Mouse (Mus musculus) hindbrain, embryonic 11.5 days (tissue): ENCODE data around the gene Gypa. TPM values are rescaled to one million over a fixed set of nuclear protein-coding genes. Genes with fewer than 3 reads are reported as not detected.

Experiments used
- ATAC-seq: fragments of 200-750 bp; cut with Nextera tagmentation; 2 replicates; pipeline ENCODE4 v1.8.0; 2017; ENCODE audit warnings: mild to moderate bottlenecking, moderate TSS enrichment, moderate library complexity; ENCODE audit not compliant: low FRiP score
- DNase-seq: peaks from one replicate; pipeline ENCODE4 v3.0.0-alpha.2; 2015; ENCODE audit warnings: low spot score
- H3K27ac ChIP-seq: fragments of 300-500 bp; sonication (generic); 2 replicates; pipeline ENCODE4 v1.5.1; 2014; ENCODE audit warnings: mild to moderate bottlenecking, low read depth, low read length
- H3K27me3 ChIP-seq: fragments of 300-500 bp; sonication (generic); 2 replicates; pipeline ENCODE4 v1.6.1; 2014; ENCODE audit warnings: mild to moderate bottlenecking, low read length, moderate library complexity, mixed read lengths; ENCODE audit not compliant: control insufficient read depth, insufficient read depth
- H3K36me3 ChIP-seq: fragments of 300-500 bp; sonication (generic); 2 replicates; pipeline ENCODE4 v1.6.1; 2014; ENCODE audit warnings: mild to moderate bottlenecking, low read length, moderate library complexity, mixed read lengths; ENCODE audit not compliant: control insufficient read depth, insufficient read depth
- H3K4me1 ChIP-seq: fragments of 300-500 bp; sonication (generic); replicated peaks from 2 replicates; pipeline ENCODE4 v1.6.1; 2014; ENCODE audit warnings: low read length, mixed read lengths; ENCODE audit not compliant: control insufficient read depth, insufficient read depth
- H3K4me2 ChIP-seq: fragments of 300-500 bp; sonication (generic); replicated peaks from 2 replicates; pipeline ENCODE4 v1.6.1; 2014; ENCODE audit warnings: mild to moderate bottlenecking, low read depth, low read length
- H3K4me3 ChIP-seq: fragments of 300-500 bp; sonication (generic); 2 replicates; pipeline ENCODE4 v1.5.1; 2014; ENCODE audit warnings: low read depth, low read length
- H3K9ac ChIP-seq: fragments of 300-500 bp; sonication (generic); 2 replicates; pipeline ENCODE4 v1.6.1; 2014; ENCODE audit warnings: low read depth, low read length
- H3K9me3 ChIP-seq: fragments of 300-500 bp; sonication (generic); 2 replicates; pipeline ENCODE4 v1.6.1; 2016; ENCODE audit warnings: low read length; ENCODE audit not compliant: control insufficient read depth
- WGBS: fragments of 180-500 bp; shearing (Covaris S2); extraction: QIAGEN DNeasy Blood & Tissue Kit; methylation state at CpG from one replicate; pipeline ENCODE4 v1.1.7; 2014; 5-methylcytosine and 5-hydroxymethylcytosine counted together
- polyA plus RNA-seq: library from polyadenylated mRNA; unstranded; fragments of >200 nt; fragmentation: Nextera tagmentation; extraction: Ambion mirVana; gene quantifications from 2 replicates; pipeline ENCODE4 v1.2.1, GENCODE M21; 2014

The Gypa gene
- polyA plus RNA-seq, 1 experiment from 2014 or later, result 14.7 TPM

- no peak overlapping the region for H3K9ac ChIP-seq
- no peak overlapping the region for H3K4me3 ChIP-seq
- H3K4me1 ChIP-seq, result no peaks in the 10 kb centered on the region
- H3K4me2 ChIP-seq, result no peak overlapping the region
- H3K27me3 ChIP-seq, result no peaks in the 10 kb centered on the region
- DNase-seq (no peak), ATAC-seq (no peak)
- 95% methylated on average over 3 of the region's 3 CpGs for WGBS
- H3K27ac ChIP-seq, result no peak overlapping the region
- H3K9me3 ChIP-seq, result no peaks in the 10 kb centered on the region
- H3K36me3 ChIP-seq, result no peaks in the 10 kb centered on the region
Measured at GRCm38 (mm10) chr8:80500773-80501172, 7.2 kb downstream of the Gypa start.

- 79% methylated on average over 6 of the region's 6 CpGs for WGBS
- no peak for ATAC-seq
- no peaks in the 10 kb centered on the region for H3K9me3 ChIP-seq
Measured at GRCm38 (mm10) chr8:80501283-80501682, 7.7 kb downstream of the Gypa start.

GRCm38 (mm10) chr8:80526382-80527355 is 33.1 kb downstream of the Gypa start:
- Histone ChIP-seq H3K4me2 (no peak overlapping the region), H3K4me3 (no peak overlapping the region), H3K4me1 (no peaks in the 10 kb centered on the region), H3K9me3 (no peaks in the 10 kb centered on the region), H3K27me3 (no peaks in the 10 kb centered on the region), H3K36me3 (no peaks in the 10 kb centered on the region), H3K27ac (no peak overlapping the region), H3K9ac (no peak overlapping the region)
- no peak for ATAC-seq
- DNase-seq, result no peak
- WGBS, result 87% methylated on average over 5 of the region's 5 CpGs

More at GRCm38 (mm10) chr8:80501283-80501682, 7.7 kb downstream of the Gypa start:
- no peaks in the 10 kb centered on the region for H3K36me3 ChIP-seq
- no peak for DNase-seq
- H3K4me3 ChIP-seq, result no peak overlapping the region
- H3K4me1 ChIP-seq, result no peaks in the 10 kb centered on the region
- H3K9ac ChIP-seq, result no peak overlapping the region
- no peak overlapping the region for H3K4me2 ChIP-seq
- H3K27me3 ChIP-seq, result no peaks in the 10 kb centered on the region
- H3K27ac ChIP-seq, result no peak overlapping the region

GRCm38 (mm10) chr8:80541836-80542235 is 48.3 kb downstream of the Gypa start:
- Histone ChIP-seq H3K4me3 (no peak overlapping the region), H3K4me1 (no peaks in the 10 kb centered on the region), H3K9me3 (no peaks in the 10 kb centered on the region), H3K9ac (no peak overlapping the region), H3K36me3 (no peaks in the 10 kb centered on the region), H3K27me3 (no peaks in the 10 kb centered on the region), H3K27ac (no peak overlapping the region), H3K4me2 (no peak overlapping the region)
- whole genome bisulfite sequencing, result 86% methylated on average over 3 of the region's 3 CpGs
- DNase-seq (peak; percentile 20), ATAC-seq (no peak)

- no peaks in the 10 kb centered on the region for H3K4me1 ChIP-seq
- no peak overlapping the region for H3K4me3 ChIP-seq
- H3K36me3 ChIP-seq, result no peaks in the 10 kb centered on the region
- H3K27ac ChIP-seq, result no peak overlapping the region
- H3K27me3 ChIP-seq, result no peaks in the 10 kb centered on the region
- H3K9ac ChIP-seq, result no peak overlapping the region
- ATAC-seq (no peak), DNase-seq (no peak)
- no peak overlapping the region for H3K4me2 ChIP-seq
- H3K9me3 ChIP-seq, result no peaks in the 10 kb centered on the region
Measured at GRCm38 (mm10) chr8:80550436-80550835, 56.9 kb downstream of the Gypa start.

GRCm38 (mm10) chr8:80551303-80551702 is 57.7 kb downstream of the Gypa start:
- Histone ChIP-seq H3K4me1 (no peaks in the 10 kb centered on the region), H3K27me3 (no peaks in the 10 kb centered on the region), H3K27ac (no peak overlapping the region), H3K9ac (no peak overlapping the region), H3K4me3 (no peak overlapping the region), H3K9me3 (no peaks in the 10 kb centered on the region), H3K4me2 (no peak overlapping the region), H3K36me3 (no peaks in the 10 kb centered on the region)
- no peak for DNase-seq
- ATAC-seq, result no peak
- 63% methylated on average over 3 of the region's 3 CpGs for WGBS

GRCm38 (mm10) chr8:80554991-80555390 is 61.4 kb downstream of the Gypa start:
- 83% methylated on average over 2 of the region's 2 CpGs for whole genome bisulfite sequencing
- H3K4me2 ChIP-seq, result no peak overlapping the region
- no peaks in the 10 kb centered on the region for H3K4me1 ChIP-seq
- no peaks in the 10 kb centered on the region for H3K27me3 ChIP-seq
- H3K9ac ChIP-seq, result no peak overlapping the region
- H3K27ac ChIP-seq, result no peak overlapping the region
- H3K36me3 ChIP-seq, result no peaks in the 10 kb centered on the region
- no peak for DNase-seq
- H3K4me3 ChIP-seq, result no peak overlapping the region
- ATAC-seq, result no peak
- no peaks in the 10 kb centered on the region for H3K9me3 ChIP-seq
